Mouse (Mus musculus): ENCODE results near the gene D830030K20Rik. TPM values are rescaled to one million over a fixed set of nuclear protein-coding genes. Genes with fewer than 3 reads are reported as not detected.

Gene D830030K20Rik
- polyA plus RNA-seq (2017; shearing (Covaris generic)): not detected

DNA sequence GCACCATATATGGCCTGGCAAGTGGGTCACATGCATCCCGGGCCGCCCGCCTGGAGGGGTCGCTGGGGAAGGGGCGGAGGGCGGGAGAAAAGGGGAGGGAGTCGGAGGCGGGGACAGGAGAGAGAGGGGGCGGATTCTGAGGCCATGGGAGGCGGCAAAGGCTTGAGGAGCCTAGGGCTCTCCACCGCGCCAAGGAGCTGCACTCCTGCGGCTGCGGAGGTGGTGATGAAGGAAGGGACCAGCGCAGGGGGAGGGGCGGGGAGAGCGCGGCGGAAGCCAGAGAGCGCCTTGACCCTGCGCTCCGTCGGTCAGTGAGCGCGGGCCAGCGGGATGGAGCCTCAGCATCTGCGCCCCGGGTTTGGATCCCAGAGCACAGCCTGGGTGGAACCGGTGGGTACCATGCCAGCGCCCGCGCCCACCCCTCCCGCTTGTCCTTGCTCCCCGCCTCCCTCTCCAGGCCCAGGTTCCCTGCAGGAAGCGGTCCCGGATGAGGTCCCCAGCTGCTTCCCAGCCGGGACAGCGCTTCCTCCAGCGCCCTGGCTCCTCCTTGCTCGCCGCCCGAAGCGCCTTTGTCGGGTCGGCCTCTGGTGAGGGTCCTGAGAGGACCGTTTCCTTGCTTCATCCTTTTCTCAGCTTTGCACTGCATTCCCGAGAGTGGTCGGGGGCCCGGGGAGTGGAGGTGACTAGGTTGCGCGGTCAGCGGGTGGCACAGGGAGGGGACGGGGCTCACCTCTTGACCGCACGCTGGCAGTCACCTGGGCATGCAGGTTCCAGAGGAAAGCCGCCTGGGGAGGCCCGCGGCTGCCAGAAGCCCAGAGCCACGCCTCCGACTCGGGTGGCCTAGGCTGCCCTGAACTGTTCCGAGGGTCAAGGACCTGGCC lies at the start of gene D830030K20Rik:
Gene D830030K20Rik (plus strand): TSS at position 217 of the 881 bp plus-strand sequence.

DNA sequence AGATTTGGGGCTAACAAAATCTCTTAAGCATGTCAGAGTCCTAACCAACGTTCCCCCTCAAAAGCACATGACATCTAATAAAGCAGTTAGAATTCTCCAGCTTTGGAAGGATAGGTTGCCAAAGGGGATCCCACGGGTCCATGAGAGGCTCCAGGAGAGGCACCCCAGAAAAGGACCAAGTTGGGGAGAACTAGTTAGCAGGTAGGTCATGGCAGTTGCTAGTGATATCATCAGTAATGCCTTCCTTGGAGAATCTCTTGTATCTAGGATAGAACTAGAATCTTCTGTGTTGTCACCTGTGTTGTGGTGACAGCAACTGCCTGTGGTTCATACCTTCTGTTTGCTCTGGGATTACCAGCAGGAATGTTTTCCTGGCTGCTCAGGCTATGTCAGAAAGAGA lies 20.3 kb upstream of the D830030K20Rik start, which contains the start of gene Gm5795:
Gene Gm5795 (plus strand): TSS at position 301 of the 400 bp plus-strand sequence.

Other genes with a start within 250 kb of the D830030K20Rik start
- not detected for gene Gm2888, start 178.5 kb upstream of the D830030K20Rik start, polyA plus RNA-seq (2017; shearing (Covaris generic))
- gene Gm2897, start 159.2 kb upstream of the D830030K20Rik start, polyA plus RNA-seq (2017; shearing (Covaris generic)): not detected
- gene Gm10340, start 74.5 kb upstream of the D830030K20Rik start, polyA plus RNA-seq (2017; shearing (Covaris generic)): not detected
- gene Gm5795, start 20.2 kb upstream of the D830030K20Rik start, polyA plus RNA-seq (2017; shearing (Covaris generic)): not detected
- gene Gm2956, start 124.1 kb downstream of the D830030K20Rik start, polyA plus RNA-seq (2017; shearing (Covaris generic)): not detected
- gene Gm10413, start 186.6 kb downstream of the D830030K20Rik start, polyA plus RNA-seq (2017; shearing (Covaris generic)): not detected
- not detected for gene Gm10409, start 204.1 kb downstream of the D830030K20Rik start, polyA plus RNA-seq (2017; shearing (Covaris generic))
- gene Gm3005, start 219.6 kb downstream of the D830030K20Rik start, polyA plus RNA-seq (2017; shearing (Covaris generic)): not detected
- not detected for gene Gm10408, start 240.9 kb downstream of the D830030K20Rik start, polyA plus RNA-seq (2017; shearing (Covaris generic))

All from effector memory CD4-positive, alpha-beta T cell, adult 5 months (primary cell).